Mouse (Mus musculus): ENCODE data around the gene Micu2. TPM values are rescaled to one million over a fixed set of nuclear protein-coding genes. Genes with fewer than 3 reads are reported as not detected.

Micu2 gene
- polyA plus RNA-seq, 1 experiment from 2014 or later = 39.0 TPM

DNA sequence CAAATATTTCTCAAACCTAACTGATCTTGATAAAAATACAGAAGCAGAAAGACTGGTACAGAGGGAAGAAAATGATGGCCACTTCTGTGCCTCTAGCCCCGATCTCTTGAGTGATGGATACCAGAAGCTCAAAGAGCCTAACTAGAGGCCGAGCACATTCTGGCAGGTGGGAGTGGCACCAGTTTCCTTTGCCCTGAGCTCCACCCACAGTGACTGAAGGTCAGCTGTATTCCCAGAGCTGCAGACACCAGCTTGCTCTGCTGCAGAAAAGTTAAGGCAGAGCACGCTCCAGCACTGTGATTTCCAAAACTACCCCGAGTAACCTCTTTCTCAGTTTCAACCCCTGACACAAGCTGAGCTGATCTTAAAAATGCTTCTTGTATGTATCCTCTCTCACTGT, 37.2 kb downstream of the Micu2 start:
- H3K4me3 ChIP-seq (replicated peaks) = no peak overlapping the region
- no peaks in the 10 kb centered on the region for H3K9me3 ChIP-seq (replicated peaks)
- no peak overlapping the region for H3K9ac ChIP-seq
- peaks cover 10% of the 10 kb centered on the region for H3K4me1 ChIP-seq (replicated peaks)
- H3K27me3 ChIP-seq = no peaks in the 10 kb centered on the region
- H3K4me2 ChIP-seq = no peak overlapping the region
- no peaks in the 10 kb centered on the region for H3K36me3 ChIP-seq (replicated peaks)
- no peak overlapping the region for H3K27ac ChIP-seq (replicated peaks)
- no peak for ATAC-seq (ENCODE audit: insufficient read depth)
- 46% methylated on average over 4 of the region's 4 CpGs for WGBS (ENCODE audit: insufficient replicate concordance)

DNA sequence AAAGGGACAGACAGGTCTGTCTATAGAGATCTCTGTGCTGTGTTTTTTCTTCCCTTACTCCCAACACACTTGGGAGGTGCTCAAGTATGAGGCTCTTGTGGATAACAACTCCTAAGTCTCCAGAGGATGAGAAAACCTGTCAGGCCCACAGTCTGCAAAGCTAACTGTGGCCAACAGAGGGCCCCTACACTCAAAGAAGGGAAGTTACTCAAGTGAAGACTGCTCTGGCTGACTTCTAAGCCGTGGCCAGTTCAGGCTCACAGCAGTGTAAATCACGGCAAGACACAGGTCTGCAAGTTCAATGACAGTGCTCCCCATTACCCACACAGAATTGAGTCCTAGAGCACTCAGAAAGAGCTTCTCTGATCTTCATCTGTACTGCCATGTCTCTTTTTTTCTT, 48.0 kb downstream of the Micu2 start:
- Histone ChIP-seq H3K36me3 (replicated peaks) (peaks cover 7% of the 10 kb centered on the region; the same call in 1 of the 2 replicates), H3K9me3 (replicated peaks) (no peaks in the 10 kb centered on the region), H3K27me3 (no peaks in the 10 kb centered on the region), H3K4me3 (replicated peaks) (no peak overlapping the region), H3K27ac (replicated peaks) (no peak overlapping the region), H3K4me2 (no peak overlapping the region), H3K9ac (no peak overlapping the region), H3K4me1 (replicated peaks) (no peaks in the 10 kb centered on the region; the same call in 1 of the 2 replicates)
- WGBS (ENCODE audit: insufficient replicate concordance) = 25% methylated on average over 2 of the region's 2 CpGs
- no peak for ATAC-seq (ENCODE audit: insufficient read depth)

DNA sequence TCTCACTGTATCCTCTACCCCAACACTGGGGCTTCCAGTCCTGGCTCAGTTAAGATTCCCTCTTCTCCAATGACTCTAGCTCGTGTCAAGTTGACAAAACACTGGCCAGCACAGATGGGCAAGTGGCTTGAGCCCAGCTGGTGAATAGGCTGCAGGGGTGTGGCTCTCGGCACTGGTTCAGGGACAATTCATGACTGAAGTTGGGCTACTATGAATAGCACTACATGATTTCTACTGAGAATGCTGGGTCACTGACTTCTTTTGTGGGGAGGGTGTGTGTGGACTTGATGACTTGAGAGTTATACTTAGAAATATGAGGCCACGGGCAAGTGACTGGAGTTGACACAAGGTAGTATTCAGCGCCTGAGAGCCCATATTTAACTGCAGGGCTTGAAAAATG, 53.2 kb downstream of the Micu2 start:
- H3K4me1 ChIP-seq (replicated peaks) = no peaks in the 10 kb centered on the region
- no peak overlapping the region for H3K27ac ChIP-seq (replicated peaks)
- H3K4me3 ChIP-seq (replicated peaks) = no peak overlapping the region
- no peaks in the 10 kb centered on the region for H3K27me3 ChIP-seq
- WGBS (ENCODE audit: insufficient replicate concordance) = 77% methylated on average over 4 of the region's 4 CpGs
- H3K9ac ChIP-seq = no peak overlapping the region
- H3K4me2 ChIP-seq = no peak overlapping the region
- peaks cover 21% of the 10 kb centered on the region for H3K36me3 ChIP-seq (replicated peaks)
- ATAC-seq (ENCODE audit: insufficient read depth) = no peak
- no peaks in the 10 kb centered on the region for H3K9me3 ChIP-seq (replicated peaks)

DNA sequence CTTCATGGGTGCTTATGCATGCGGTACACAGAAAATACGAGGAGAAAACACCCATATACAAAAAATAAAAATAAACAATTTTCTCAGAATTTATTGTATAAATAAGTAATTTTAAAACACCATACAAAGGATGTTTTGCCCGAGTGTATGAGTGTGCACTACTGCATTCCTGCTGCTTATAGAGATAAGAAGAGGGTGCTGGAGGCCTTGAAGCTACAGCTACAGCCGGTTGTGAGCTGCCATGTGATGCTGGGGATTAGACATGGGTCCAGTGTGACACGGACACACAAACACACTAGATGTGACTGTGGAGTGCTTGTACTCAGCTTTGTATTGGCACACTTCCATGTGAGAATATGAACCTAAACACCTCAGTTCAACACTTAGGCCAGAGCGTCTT, 61.8 kb downstream of the Micu2 start:
- ATAC-seq (ENCODE audit: insufficient read depth) = no peak
- 0 out of 2 replicates have a peak, but pooled peaks cover 17% of the 10 kb centered on the region for H3K36me3 ChIP-seq (replicated peaks)
- H3K4me2 ChIP-seq = no peak overlapping the region
- whole genome bisulfite sequencing (ENCODE audit: insufficient replicate concordance) = 52% methylated on average over 6 of the region's 6 CpGs
- peaks cover 27% of the 10 kb centered on the region for H3K4me1 ChIP-seq (replicated peaks)
- H3K9me3 ChIP-seq (replicated peaks) = no peaks in the 10 kb centered on the region
- no peaks in the 10 kb centered on the region for H3K27me3 ChIP-seq
- H3K4me3 ChIP-seq (replicated peaks) = no peak overlapping the region
- no peak overlapping the region for H3K27ac ChIP-seq (replicated peaks)
- no peak overlapping the region for H3K9ac ChIP-seq

DNA sequence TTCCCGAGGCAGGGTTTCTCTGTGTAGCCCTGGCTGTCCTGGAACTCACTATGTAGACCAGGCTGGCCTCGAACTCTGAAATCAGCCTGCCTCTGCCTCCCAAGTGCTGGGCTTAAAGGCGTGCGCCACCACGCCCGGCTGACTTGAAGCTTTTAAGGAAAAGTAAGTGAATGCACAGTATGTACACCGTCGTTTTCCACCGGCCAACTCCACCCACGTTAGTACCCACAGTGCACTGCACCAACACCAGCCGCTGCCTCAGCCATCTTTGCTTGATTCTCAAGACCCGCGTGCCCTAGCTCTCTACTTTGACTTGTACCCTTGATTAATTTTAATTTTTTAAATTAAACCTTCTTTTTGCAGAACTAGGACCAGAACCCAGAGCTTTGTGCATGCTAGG, 64.4 kb downstream of the Micu2 start:
- no peak for ATAC-seq (ENCODE audit: insufficient read depth)
- Histone ChIP-seq H3K27me3 (no peaks in the 10 kb centered on the region), H3K4me3 (replicated peaks) (no peak overlapping the region), H3K4me1 (replicated peaks) (peaks cover 33% of the 10 kb centered on the region), H3K9me3 (replicated peaks) (no peaks in the 10 kb centered on the region), H3K9ac (no peak overlapping the region), H3K36me3 (replicated peaks) (0 out of 2 replicates have a peak, but pooled peaks cover 11% of the 10 kb centered on the region), H3K4me2 (no peak overlapping the region), H3K27ac (replicated peaks) (no peak overlapping the region)
- 85% methylated on average over 13 of the region's 13 CpGs for WGBS (ENCODE audit: insufficient replicate concordance)

DNA sequence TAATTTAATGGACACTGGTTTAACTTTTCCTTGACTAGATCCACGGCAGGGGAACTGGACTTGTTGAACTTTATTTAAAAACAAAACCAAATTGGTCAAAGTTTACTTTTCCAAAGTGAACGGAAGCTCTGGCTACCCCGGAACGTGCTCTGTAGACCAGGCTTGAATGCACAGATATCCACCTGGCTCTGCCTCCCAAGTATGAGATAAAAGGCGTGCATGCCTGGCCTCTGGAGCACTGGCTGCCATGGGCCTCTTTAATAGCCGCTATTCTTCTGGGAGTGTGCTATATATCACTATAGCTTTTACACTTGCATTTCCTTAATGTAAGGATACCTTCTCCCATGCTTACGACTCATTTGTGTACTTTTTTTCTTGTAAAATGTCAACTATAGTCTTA, 65.5 kb downstream of the Micu2 start:
- Histone ChIP-seq H3K9me3 (replicated peaks) (no peaks in the 10 kb centered on the region), H3K36me3 (replicated peaks) (0 out of 2 replicates have a peak, but pooled peaks cover 11% of the 10 kb centered on the region), H3K27me3 (no peaks in the 10 kb centered on the region), H3K4me1 (replicated peaks) (peaks cover 33% of the 10 kb centered on the region), H3K9ac (no peak overlapping the region), H3K27ac (replicated peaks) (peak overlapping the region; percentile 34; the same call in 1 of the 2 replicates), H3K4me2 (peak overlapping the region; percentile 39), H3K4me3 (replicated peaks) (no peak overlapping the region)
- WGBS (ENCODE audit: insufficient replicate concordance) = 25% methylated on average over 7 of the region's 7 CpGs
- ATAC-seq (ENCODE audit: insufficient read depth) = peak; percentile 78

DNA sequence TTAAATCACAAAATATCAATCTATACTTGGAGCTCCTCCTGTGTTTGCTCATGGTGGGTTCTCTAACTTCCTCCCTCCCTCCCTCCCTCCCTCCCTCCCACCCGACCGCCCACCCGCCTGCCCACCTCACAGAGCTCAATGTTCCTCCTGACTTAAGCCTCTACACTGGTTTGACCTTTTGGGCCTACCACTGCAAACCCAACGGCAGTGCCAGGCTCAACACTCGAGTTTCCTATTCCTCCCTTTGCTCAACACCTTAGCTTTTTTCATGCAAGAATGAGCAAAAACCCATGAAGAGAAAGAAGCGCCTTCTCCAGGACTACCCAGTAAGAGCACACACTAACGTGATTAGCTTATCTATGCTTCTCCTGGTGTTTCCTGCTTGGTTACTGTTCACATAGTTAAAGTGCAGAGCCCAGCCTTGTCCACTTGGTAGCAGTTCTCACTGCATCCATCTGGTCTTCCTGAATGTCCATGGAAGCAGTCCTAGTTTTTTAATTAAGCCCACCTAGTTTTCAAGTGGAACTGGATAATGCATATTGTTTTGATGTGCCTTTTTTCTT, 66.1 kb downstream of the Micu2 start:
- Histone ChIP-seq H3K4me3 (replicated peaks) (no peak overlapping the region), H3K27ac (replicated peaks) (peak overlapping the region; percentile 34), H3K4me2 (peak overlapping the region; percentile 39), H3K4me1 (replicated peaks) (peaks cover 33% of the 10 kb centered on the region), H3K36me3 (replicated peaks) (0 out of 2 replicates have a peak, but pooled peaks cover 11% of the 10 kb centered on the region), H3K9me3 (replicated peaks) (no peaks in the 10 kb centered on the region), H3K27me3 (no peaks in the 10 kb centered on the region), H3K9ac (no peak overlapping the region)
- peak; percentile 87 for ATAC-seq (ENCODE audit: insufficient read depth)
- WGBS (ENCODE audit: insufficient replicate concordance) = 12% methylated on average over 7 of the region's 7 CpGs

DNA sequence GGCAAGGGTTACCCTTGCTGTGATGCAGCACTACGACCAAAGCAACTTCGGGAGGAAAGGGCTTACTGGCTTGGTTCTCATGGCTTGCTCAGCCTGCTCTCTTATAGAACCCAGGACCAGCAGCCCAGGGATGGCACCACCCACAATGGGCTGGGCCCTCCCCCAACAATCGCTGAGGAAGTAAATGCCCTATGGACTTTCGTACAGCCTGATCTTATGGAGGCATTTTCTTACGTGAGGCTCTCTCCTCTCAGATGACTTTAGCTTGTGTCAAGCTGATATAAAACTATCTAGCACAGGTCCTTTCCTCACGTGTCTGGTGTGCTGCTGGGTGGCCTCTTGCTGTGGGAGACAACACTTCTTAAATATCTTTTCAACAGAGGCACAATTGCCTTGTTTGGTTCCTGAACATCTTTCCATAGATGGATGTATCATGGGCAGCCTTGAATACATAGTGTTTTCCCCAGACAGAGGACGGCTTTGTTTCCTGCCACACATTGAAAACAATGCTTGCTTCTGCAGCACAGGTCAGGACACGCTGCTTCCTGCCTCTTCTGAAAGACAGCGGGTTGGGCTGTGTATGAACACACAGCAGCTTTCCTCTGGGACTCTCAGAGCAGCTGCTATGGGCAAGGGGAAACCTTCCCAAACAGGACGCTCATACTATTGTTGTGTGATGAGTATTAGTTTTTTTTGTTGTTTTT, 77.5 kb downstream of the Micu2 start:
- H3K36me3 ChIP-seq (replicated peaks) = peaks cover 43% of the 10 kb centered on the region

DNA sequence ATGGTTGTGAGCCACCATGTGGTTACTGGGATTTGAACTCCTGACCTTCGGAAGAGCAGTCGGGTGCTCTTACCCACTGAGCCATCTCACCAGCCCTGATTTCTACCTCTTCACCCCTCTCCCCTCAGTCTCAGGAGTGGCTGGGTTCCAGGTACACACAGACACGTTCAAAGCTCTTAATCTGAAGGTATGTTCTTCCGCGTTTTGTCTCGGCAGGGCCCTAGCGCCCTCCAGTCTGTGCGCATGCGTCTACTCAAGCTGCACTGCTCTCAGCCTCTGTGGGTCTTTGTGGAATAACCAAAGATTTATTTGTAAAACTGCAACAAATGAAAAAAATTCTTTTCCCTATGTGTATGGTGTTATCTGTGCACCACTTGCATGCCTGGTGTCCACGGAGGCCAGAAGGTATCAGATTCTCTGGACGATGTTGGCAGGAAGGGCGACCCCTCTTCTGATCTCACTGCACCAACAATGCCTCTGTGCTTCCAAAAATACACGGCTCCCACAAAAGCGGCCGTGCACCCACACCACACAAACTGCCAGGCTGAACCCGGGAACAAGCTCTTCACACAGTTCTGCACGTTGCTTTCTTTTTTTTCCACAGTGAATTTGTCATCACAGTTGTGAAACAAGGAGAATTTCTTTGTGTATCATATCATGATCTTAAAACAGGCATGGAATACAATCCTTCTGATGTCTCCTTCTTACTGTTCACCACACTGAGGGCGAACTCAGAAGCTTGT, 78.3 kb downstream of the Micu2 start:
- no peaks in the 10 kb centered on the region for H3K9me3 ChIP-seq (replicated peaks)
- no peak overlapping the region for H3K4me2 ChIP-seq
- no peak overlapping the region for H3K27ac ChIP-seq (replicated peaks)
- H3K9ac ChIP-seq = no peak overlapping the region
- no peaks in the 10 kb centered on the region; the same call in 1 of the 2 replicates for H3K4me1 ChIP-seq (replicated peaks)
- H3K4me3 ChIP-seq (replicated peaks) = no peak overlapping the region
- no peaks in the 10 kb centered on the region for H3K27me3 ChIP-seq
- no peak for ATAC-seq (ENCODE audit: insufficient read depth)
- H3K36me3 ChIP-seq (replicated peaks) = peaks cover 44% of the 10 kb centered on the region
- WGBS (ENCODE audit: insufficient replicate concordance) = 69% methylated on average over 18 of the region's 18 CpGs

More for the DNA sequence above, 77.5 kb downstream of the Micu2 start:
- Histone ChIP-seq H3K27ac (replicated peaks) (0 out of 2 replicates have a peak overlapping the region, but pooled peaks have one; percentile 19), H3K27me3 (no peaks in the 10 kb centered on the region), H3K4me3 (replicated peaks) (no peak overlapping the region), H3K9me3 (replicated peaks) (no peaks in the 10 kb centered on the region), H3K4me2 (no peak overlapping the region), H3K9ac (no peak overlapping the region), H3K4me1 (replicated peaks) (no peaks in the 10 kb centered on the region; the same call in 1 of the 2 replicates)
- 49% methylated on average over 10 of the region's 10 CpGs for WGBS (ENCODE audit: insufficient replicate concordance)
- ATAC-seq (ENCODE audit: insufficient read depth) = no peak

DNA sequence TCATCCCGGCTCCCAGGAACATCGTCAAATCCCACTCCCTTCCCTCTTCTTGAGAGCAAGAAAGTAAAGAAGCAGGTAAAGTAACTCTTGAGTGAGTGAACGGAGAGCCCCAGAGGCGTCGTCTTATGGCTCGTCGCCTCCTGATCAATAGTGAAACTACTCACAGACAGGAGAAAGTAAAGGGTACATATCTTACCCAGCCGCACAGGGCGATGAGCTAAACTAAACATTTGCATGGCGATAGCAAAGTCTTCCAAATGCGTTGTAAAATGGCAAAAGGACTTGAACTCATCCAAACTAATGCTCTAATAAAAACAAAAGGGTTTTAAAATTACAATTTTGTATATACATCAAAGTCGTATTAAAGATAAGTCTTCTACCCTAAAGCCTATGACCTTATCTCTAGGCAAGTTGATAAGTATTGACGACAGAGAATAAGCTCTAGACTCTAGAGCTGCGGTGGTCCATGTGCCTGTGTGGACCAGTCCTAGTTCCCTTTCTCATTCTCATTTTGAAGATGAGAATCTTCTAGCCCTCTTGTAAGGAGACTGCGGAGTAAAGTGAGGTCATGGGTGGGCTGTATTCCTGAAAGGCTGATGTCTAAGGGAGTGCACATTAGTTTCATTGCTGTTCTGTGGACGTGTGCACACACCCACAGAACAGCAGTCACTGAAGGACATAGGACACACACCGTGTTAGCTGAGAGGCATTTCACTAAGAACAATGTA, 79.8 kb downstream of the Micu2 start:
- Histone ChIP-seq H3K9me3 (replicated peaks) (no peaks in the 10 kb centered on the region), H3K4me3 (replicated peaks) (no peak overlapping the region), H3K4me2 (no peak overlapping the region), H3K4me1 (replicated peaks) (no peaks in the 10 kb centered on the region; the same call in 1 of the 2 replicates), H3K9ac (no peak overlapping the region), H3K27me3 (no peaks in the 10 kb centered on the region), H3K36me3 (replicated peaks) (peaks cover 40% of the 10 kb centered on the region), H3K27ac (replicated peaks) (no peak overlapping the region)
- ATAC-seq (ENCODE audit: insufficient read depth) = no peak
- WGBS (ENCODE audit: insufficient replicate concordance) = 84% methylated on average over 17 of the region's 17 CpGs

DNA sequence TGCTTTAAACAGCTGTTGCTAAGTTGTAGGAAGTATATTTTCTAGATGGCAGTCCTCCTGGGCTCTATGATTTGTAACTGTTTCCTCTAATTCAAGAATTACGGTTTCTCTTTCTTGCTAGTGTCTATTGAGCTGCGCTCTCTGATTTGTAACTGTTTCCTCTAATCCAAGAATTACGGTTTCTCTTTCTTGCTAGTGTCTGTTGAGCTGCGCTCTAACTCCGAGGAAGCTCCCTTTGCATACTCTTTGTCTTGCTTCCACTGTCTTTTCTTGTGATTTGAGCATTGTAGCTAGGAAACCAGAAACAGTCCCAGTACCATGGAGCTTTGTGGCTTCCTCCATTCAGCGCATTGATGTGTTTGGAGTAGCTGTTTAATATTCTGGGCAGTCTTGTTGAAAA, 83.7 kb downstream of the Micu2 start:
- H3K4me2 ChIP-seq = no peak overlapping the region
- no peaks in the 10 kb centered on the region for H3K9me3 ChIP-seq (replicated peaks)

More for the DNA sequence above, 83.7 kb downstream of the Micu2 start:
- H3K9ac ChIP-seq = no peak overlapping the region
- peaks cover 25% of the 10 kb centered on the region for H3K36me3 ChIP-seq (replicated peaks)
- no peaks in the 10 kb centered on the region for H3K27me3 ChIP-seq
- H3K4me3 ChIP-seq (replicated peaks) = no peak overlapping the region
- peaks cover 7% of the 10 kb centered on the region for H3K4me1 ChIP-seq (replicated peaks)
- ATAC-seq (ENCODE audit: insufficient read depth) = no peak
- no peak overlapping the region for H3K27ac ChIP-seq (replicated peaks)
- WGBS (ENCODE audit: insufficient replicate concordance) = 74% methylated on average over 6 of the region's 6 CpGs
